Mouse (Mus musculus) kidney, postnatal 0 days (tissue): ENCODE data around the gene Trip12. TPM values are rescaled to one million over a fixed set of nuclear protein-coding genes. Genes with fewer than 3 reads are reported as not detected.

Experiments
- ATAC-seq: fragments of 200-750 bp; cut with Nextera tagmentation; replicated peaks from 2 replicates; pipeline ENCODE4 v1.8.0; 2017; ENCODE audit warnings: low read depth, moderate number of reproducible peaks, moderate TSS enrichment, moderate library complexity; ENCODE audit not compliant: low FRiP score
- DNase-seq: peaks from one replicate; pipeline ENCODE4 v3.0.0-alpha.2; 2016; ENCODE audit warnings: low spot score
- H3K27ac ChIP-seq: fragments of 300-500 bp; sonication (generic); 2 replicates; pipeline ENCODE4 v1.5.1; 2014; ENCODE audit warnings: mild to moderate bottlenecking
- H3K27me3 ChIP-seq: fragments of 300-500 bp; sonication (generic); 2 replicates; pipeline ENCODE4 v1.6.1; 2014; ENCODE audit warnings: low read length, mixed read lengths; ENCODE audit not compliant: insufficient read depth
- H3K36me3 ChIP-seq: fragments of 300-500 bp; sonication (generic); 2 replicates; pipeline ENCODE4 v1.6.1; 2014; ENCODE audit warnings: low read length, mixed read lengths; ENCODE audit not compliant: insufficient read depth
- H3K4me1 ChIP-seq: fragments of 300-500 bp; sonication (generic); replicated peaks from 2 replicates; pipeline ENCODE4 v1.6.1; 2014; ENCODE audit warnings: antibody characterized with exemption, low read length, mixed read lengths; ENCODE audit not compliant: insufficient read depth
- H3K4me2 ChIP-seq: fragments of 300-500 bp; sonication (generic); 2 replicates; pipeline ENCODE4 v1.6.1; 2014; ENCODE audit warnings: mild to moderate bottlenecking, low read length, moderate library complexity, mixed read lengths
- H3K4me3 ChIP-seq: fragments of 300-500 bp; sonication (generic); replicated peaks from 2 replicates; pipeline ENCODE4 v1.5.1; 2014; ENCODE audit warnings: low read depth, low read length
- H3K9ac ChIP-seq: fragments of 300-500 bp; sonication (generic); 2 replicates; pipeline ENCODE4 v1.6.1; 2014; ENCODE audit warnings: low read depth, low read length
- H3K9me3 ChIP-seq: fragments of 300-500 bp; sonication (generic); replicated peaks from 2 replicates; pipeline ENCODE4 v1.6.1; 2016; ENCODE audit warnings: low read length, inconsistent platforms, mixed read lengths
- CTCF ChIP-seq: IDR thresholded peaks from 2 replicates; pipeline ENCODE4 v1.5.1; 2016; ENCODE audit warnings: antibody characterized with exemption, low read depth, mild to moderate bottlenecking, moderate library complexity
- WGBS: fragments of 180-500 bp; shearing (Covaris S2); extraction: QIAGEN DNeasy Blood & Tissue Kit; methylation state at CpG from one replicate; pipeline ENCODE4 v1.1.7; 2014; 5-methylcytosine and 5-hydroxymethylcytosine counted together
- polyA plus RNA-seq: library from polyadenylated mRNA; unstranded; fragments of >200 nt; fragmentation: Nextera tagmentation; extraction: Ambion mirVana; gene quantifications from 2 replicates; pipeline ENCODE4 v1.2.1, GENCODE M21; 2015

Trip12 gene
- polyA plus RNA-seq, 1 experiment from 2014 or later = 36.8 TPM

DNA sequence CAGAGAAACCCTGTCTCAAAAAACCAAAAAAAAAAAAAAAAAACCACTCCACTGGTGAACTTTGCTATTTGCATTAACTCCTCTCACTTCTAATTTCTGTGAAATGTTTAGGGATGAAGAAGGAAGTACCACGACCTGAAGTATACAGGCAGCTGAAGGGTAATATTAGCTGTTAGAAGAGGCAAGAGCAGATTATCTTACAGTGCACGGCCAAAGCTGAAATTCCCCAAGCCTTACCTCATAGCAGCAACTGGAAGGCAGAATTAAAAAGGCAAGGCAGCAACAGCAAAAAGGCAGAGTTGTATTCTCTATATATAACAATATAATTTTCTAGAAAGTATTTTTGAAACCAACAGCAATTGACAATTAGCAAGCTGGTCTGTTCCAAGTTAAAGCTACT, 15.2 kb downstream of the Trip12 start:
- 40% methylated on average over 2 of the region's 2 CpGs for WGBS

DNA sequence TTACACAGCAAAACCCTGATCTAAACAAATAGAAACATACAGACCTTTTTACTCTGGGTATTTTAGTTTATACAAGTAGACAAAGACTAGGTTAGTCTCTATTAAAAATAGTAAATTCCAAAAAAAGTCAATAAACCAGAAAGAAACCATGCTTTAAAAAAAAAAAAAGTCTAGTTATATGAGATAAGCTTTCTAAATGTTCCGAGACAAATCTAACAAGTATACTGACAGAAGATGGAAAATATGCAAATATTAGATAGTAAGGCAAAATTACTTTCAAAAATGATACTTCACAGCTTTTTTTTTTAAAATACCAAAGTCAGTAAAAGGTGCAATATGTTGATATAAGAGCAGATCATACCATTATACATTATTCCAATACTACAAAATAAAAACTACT, 22.7 kb downstream of the Trip12 start:
- Histone ChIP-seq H3K4me3 (no peak overlapping the region), H3K4me2 (no peak overlapping the region), H3K36me3 (no peaks in the 10 kb centered on the region), H3K27ac (no peak overlapping the region), H3K9ac (no peak overlapping the region), H3K9me3 (no peaks in the 10 kb centered on the region), H3K4me1 (no peaks in the 10 kb centered on the region), H3K27me3 (no peaks in the 10 kb centered on the region)
- 89% methylated on average over 1 of the region's 1 CpGs for WGBS
- no peak for ATAC-seq
- TF ChIP-seq CTCF = no peak
- no peak for DNase-seq

More for the DNA sequence above, 15.2 kb downstream of the Trip12 start:
- Histone ChIP-seq H3K36me3 (peaks cover 14% of the 10 kb centered on the region), H3K9me3 (no peaks in the 10 kb centered on the region), H3K4me1 (no peaks in the 10 kb centered on the region), H3K4me3 (no peak overlapping the region), H3K27ac (no peak overlapping the region), H3K9ac (no peak overlapping the region), H3K4me2 (no peak overlapping the region), H3K27me3 (no peaks in the 10 kb centered on the region)
- ATAC-seq (no peak), DNase-seq (no peak)
- no peak for TF ChIP-seq CTCF

DNA sequence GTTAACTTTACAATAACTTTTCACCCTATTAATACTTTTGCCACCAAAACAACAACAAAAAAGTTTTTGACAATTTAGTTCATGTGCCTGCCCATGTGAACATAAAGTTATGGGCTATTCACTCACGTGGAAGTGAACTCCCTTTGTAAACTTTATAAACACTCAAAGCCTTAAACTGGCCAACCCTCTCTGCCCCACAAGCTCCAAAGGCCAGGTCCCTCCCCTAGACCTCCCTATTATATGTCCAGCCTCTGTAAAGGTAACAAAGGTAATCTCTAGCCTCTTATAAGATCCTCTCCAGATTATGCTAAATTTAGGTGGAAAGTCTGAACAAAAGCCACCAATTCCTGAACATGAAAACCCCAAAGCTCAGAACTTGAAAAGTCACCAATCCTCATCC, 36.5 kb downstream of the Trip12 start:
- H3K36me3 ChIP-seq = no peaks in the 10 kb centered on the region
- ATAC-seq = no peak
- no peak overlapping the region for H3K27ac ChIP-seq
- no peaks in the 10 kb centered on the region for H3K9me3 ChIP-seq
- H3K4me1 ChIP-seq = no peaks in the 10 kb centered on the region
- DNase-seq = no peak
- no peak overlapping the region for H3K4me3 ChIP-seq
- no peak for TF ChIP-seq CTCF
- no peak overlapping the region for H3K9ac ChIP-seq
- 71% methylated on average over 1 of the region's 1 CpGs for WGBS
- no peak overlapping the region for H3K4me2 ChIP-seq
- H3K27me3 ChIP-seq = no peaks in the 10 kb centered on the region

DNA sequence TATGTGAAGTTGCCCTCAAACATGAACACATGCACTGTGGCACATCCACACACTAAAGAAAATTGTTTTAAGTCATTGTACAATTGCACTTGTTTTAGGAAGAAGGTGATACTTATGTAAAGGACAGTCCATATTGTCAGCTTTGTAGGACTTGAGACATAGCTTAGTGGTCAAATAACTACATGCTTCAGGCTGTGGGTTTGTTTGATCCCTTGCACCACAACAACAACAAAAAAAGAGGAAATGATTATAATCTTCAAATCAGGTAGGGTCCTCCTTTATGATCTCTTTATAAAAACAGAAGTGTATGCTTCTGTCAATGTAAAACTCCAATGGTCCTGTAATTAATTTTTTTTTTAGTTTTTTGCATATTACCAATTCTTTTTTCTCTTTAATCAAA, 41.1 kb downstream of the Trip12 start:
- H3K27me3 ChIP-seq = no peaks in the 10 kb centered on the region
- H3K4me2 ChIP-seq = no peak overlapping the region
- no peak overlapping the region for H3K4me3 ChIP-seq
- no peaks in the 10 kb centered on the region for H3K9me3 ChIP-seq
- TF ChIP-seq CTCF = no peak
- no peaks in the 10 kb centered on the region for H3K4me1 ChIP-seq
- DNase-seq = no peak
- no peak overlapping the region for H3K9ac ChIP-seq
- H3K36me3 ChIP-seq = peaks cover under 1% of the 10 kb centered on the region; the same call in 1 of the 2 replicates
- ATAC-seq = no peak
- H3K27ac ChIP-seq = no peak overlapping the region

DNA sequence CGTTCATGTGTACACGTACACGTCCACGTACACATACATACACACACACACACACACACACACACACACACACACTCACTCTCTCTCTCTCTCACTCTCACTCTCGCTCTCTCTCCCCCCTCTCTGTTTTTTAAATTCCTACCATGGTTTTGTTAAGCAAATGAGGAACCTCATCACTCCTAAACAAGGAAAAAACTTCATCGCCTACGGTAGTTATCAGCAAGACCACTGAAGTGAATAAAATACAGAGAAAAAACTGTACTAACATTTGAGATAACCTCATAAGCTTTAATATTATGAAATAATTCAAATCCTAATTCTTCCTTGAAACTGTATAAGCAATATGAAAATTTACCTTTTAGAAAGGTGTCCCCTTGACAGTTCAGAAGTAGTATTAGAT, 45.0 kb downstream of the Trip12 start:
- TF ChIP-seq CTCF = no peak
- 94% methylated on average over 7 of the region's 7 CpGs for WGBS
- no peak for DNase-seq

DNA sequence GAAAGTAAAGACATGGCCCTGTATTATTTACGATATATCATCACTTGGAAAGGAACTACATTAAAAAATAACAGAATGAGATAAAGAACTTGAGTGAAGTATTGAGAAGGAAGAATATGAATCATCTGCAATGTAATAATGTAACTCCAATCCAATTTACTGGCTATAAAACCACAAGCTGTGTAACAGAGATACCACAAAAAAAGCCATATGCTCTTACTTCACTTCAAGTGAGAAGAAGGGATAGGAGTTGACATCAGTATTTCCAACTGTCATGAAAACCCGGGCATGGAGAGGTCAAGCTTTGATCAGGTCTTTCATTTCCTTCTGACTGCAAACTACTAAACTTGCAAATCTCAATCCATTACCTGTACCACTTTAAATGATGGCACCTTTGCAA, 48.9 kb downstream of the Trip12 start:
- WGBS = 85% methylated on average over 2 of the region's 2 CpGs
- Histone ChIP-seq H3K4me2 (no peak overlapping the region), H3K4me3 (no peak overlapping the region), H3K27ac (no peak overlapping the region), H3K9me3 (no peaks in the 10 kb centered on the region), H3K36me3 (peaks cover 27% of the 10 kb centered on the region), H3K27me3 (no peaks in the 10 kb centered on the region), H3K4me1 (no peaks in the 10 kb centered on the region), H3K9ac (no peak overlapping the region)
- no peak for TF ChIP-seq CTCF
- DNase-seq (no peak), ATAC-seq (no peak)

More for the DNA sequence above, 45.0 kb downstream of the Trip12 start:
- no peaks in the 10 kb centered on the region for H3K9me3 ChIP-seq
- H3K9ac ChIP-seq = no peak overlapping the region
- no peak overlapping the region for H3K27ac ChIP-seq
- H3K4me3 ChIP-seq = no peak overlapping the region
- no peaks in the 10 kb centered on the region for H3K4me1 ChIP-seq
- ATAC-seq = no peak
- no peaks in the 10 kb centered on the region for H3K27me3 ChIP-seq
- H3K36me3 ChIP-seq = peaks cover 22% of the 10 kb centered on the region
- H3K4me2 ChIP-seq = no peak overlapping the region

DNA sequence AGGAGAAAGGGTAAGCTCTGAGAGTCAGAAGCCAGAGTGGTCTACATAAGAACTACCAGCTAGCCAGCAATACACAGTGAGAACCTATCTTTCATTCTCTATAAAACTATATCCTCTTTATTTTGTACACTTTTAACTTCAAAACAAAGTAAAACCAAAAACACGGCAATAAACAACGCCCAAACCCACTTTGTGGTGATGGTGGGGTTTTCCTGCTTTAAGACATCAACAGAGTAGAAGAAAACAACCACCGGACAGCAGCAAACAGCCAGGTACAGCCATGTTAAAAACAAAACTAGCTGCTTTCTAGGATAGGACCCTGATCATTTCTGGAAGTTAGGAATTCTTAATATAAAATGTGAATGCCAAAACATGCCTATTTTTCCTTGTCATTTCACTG, 59.7 kb downstream of the Trip12 start:
- Histone ChIP-seq H3K36me3 (0 out of 2 replicates have a peak, but pooled peaks cover 13% of the 10 kb centered on the region), H3K4me1 (no peaks in the 10 kb centered on the region), H3K27me3 (no peaks in the 10 kb centered on the region), H3K4me2 (no peak overlapping the region), H3K4me3 (no peak overlapping the region), H3K9ac (no peak overlapping the region), H3K9me3 (no peaks in the 10 kb centered on the region), H3K27ac (no peak overlapping the region)
- DNase-seq (no peak), ATAC-seq (no peak)
- no peak for TF ChIP-seq CTCF
- 91% methylated on average over 3 of the region's 3 CpGs for WGBS
